In genomic region chr1:156679599-156679998, GRCm38 (mm10) we compare ENCODE assay signal across 24 mouse cellular contexts.
"Had no signal": no experiment of that assay in that cellular context is flagged by ENCODE, and none has a peak within 500 bp of the region (broad histone marks: within the 10 kb centered on the region; RNA-seq: fewer than 3 reads in every experiment).

No protein-coding gene starts in this region.

- DNase-seq: kidney, postnatal 10 days; kidney, postnatal 36 days; layer of hippocampus, postnatal 36 days; left cerebral cortex, postnatal 4 days; liver, postnatal 0 days; lung, embryonic 14.5 days; retina, postnatal 1 day; right cerebral cortex, postnatal 25 days; spleen, adult 18-20 months; thymus, postnatal 25 days had no signal

- H3K27me3 ChIP-seq: kidney, embryonic 15.5 days; limb, embryonic 12.5 days; limb, embryonic 15.5 days; megakaryocyte, embryonic 14.5 days; stomach, embryonic 15.5 days had no signal

- H3K9me3 ChIP-seq: kidney, embryonic 15.5 days; limb, embryonic 12.5 days; limb, embryonic 15.5 days; megakaryocyte, embryonic 14.5 days; midbrain, embryonic 10.5 days; midbrain, embryonic 13.5 days; neural tube, embryonic 13.5 days; stomach, embryonic 15.5 days had no signal

- H3K4me2 ChIP-seq: kidney, embryonic 15.5 days; limb, embryonic 12.5 days; limb, embryonic 15.5 days; liver, embryonic 11.5 days; lung, embryonic 14.5 days; midbrain, embryonic 13.5 days; neural tube, embryonic 13.5 days; stomach, embryonic 15.5 days had no signal

- ATAC-seq: liver, postnatal 0 days; lung, postnatal 0 days; midbrain, embryonic 13.5 days; midbrain, embryonic 16.5 days had no signal

- H3K4me1 ChIP-seq: stomach, embryonic 15.5 days had no signal

- H3K27ac ChIP-seq: kidney, embryonic 15.5 days; left cerebral cortex, adult 2 months; limb, embryonic 12.5 days; limb, embryonic 15.5 days; liver, embryonic 14.5 days; midbrain, embryonic 10.5 days; midbrain, embryonic 13.5 days; neural tube, embryonic 13.5 days; stomach, embryonic 15.5 days had no signal

- H3K4me3 ChIP-seq: kidney, embryonic 15.5 days; left cerebral cortex, adult 2 months; limb, embryonic 12.5 days; limb, embryonic 15.5 days; megakaryocyte, embryonic 14.5 days; midbrain, embryonic 10.5 days; midbrain, embryonic 13.5 days; myocyte; neural tube, embryonic 13.5 days; stomach, embryonic 15.5 days had no signal

- H3K9ac ChIP-seq: kidney, embryonic 15.5 days; limb, embryonic 12.5 days; limb, embryonic 15.5 days; liver, embryonic 14.5 days; liver, postnatal 0 days; lung, embryonic 14.5 days; midbrain, embryonic 13.5 days; neural tube, embryonic 13.5 days; stomach, embryonic 15.5 days had no signal
